Mouse (Mus musculus): ENCODE measurements around the gene Col15a1.

Gene Col15a1

GRCm38 (mm10) chr4:47207969-47208420 is at the start of gene Col15a1:
Gene Col15a1, plus strand, starts transcription at chr4:47208161.
- DNase-seq, result no peak

- DNase-seq, result no peak
These were observed 46.7 kb upstream of the Col15a1 start for GRCm38 (mm10) chr4:47161103-47161755.

GRCm38 (mm10) chr4:47161756-47162587 is 46.0 kb upstream of the Col15a1 start:
- DNase-seq, result no peak

GRCm38 (mm10) chr4:47172314-47172713 is 35.6 kb upstream of the Col15a1 start:
- DNase-seq, result no peak

GRCm38 (mm10) chr4:47177101-47177500 is 30.9 kb upstream of the Col15a1 start:
- no peak for DNase-seq

- no peak for DNase-seq
These were observed 29.6 kb upstream of the Col15a1 start for GRCm38 (mm10) chr4:47178261-47178961.

- no peak for DNase-seq
These were observed 28.4 kb upstream of the Col15a1 start for GRCm38 (mm10) chr4:47179535-47179934.

- no peak for DNase-seq
These were observed 23.8 kb upstream of the Col15a1 start for GRCm38 (mm10) chr4:47184058-47184661.

- DNase-seq, result no peak
These were observed 21.4 kb upstream of the Col15a1 start for GRCm38 (mm10) chr4:47186514-47186913.

- DNase-seq, result no peak
These were observed 11.8 kb upstream of the Col15a1 start for GRCm38 (mm10) chr4:47196173-47196572.

- no peak for DNase-seq
These were observed 4.3 kb upstream of the Col15a1 start for GRCm38 (mm10) chr4:47203643-47204042.

- DNase-seq, result no peak
These were observed 2.1 kb upstream of the Col15a1 start for GRCm38 (mm10) chr4:47205846-47206245.

GRCm38 (mm10) chr4:47208421-47208991 is 545 bp downstream of the Col15a1 start:
- DNase-seq, result no peak

GRCm38 (mm10) chr4:47209466-47209865 is 1.5 kb downstream of the Col15a1 start:
- DNase-seq, result no peak

- DNase-seq, result no peak
These were observed 10.9 kb downstream of the Col15a1 start for GRCm38 (mm10) chr4:47218828-47219227.

- no peak for DNase-seq
These were observed 11.4 kb downstream of the Col15a1 start for GRCm38 (mm10) chr4:47219393-47219792.

GRCm38 (mm10) chr4:47220544-47220943 is 12.6 kb downstream of the Col15a1 start:
- DNase-seq, result no peak

GRCm38 (mm10) chr4:47222146-47222545 is 14.2 kb downstream of the Col15a1 start:
- peak; percentile 41 to 56 for DNase-seq

GRCm38 (mm10) chr4:47225920-47226319 is 18.0 kb downstream of the Col15a1 start:
- no peak for DNase-seq

- DNase-seq, result no peak
These were observed 19.1 kb downstream of the Col15a1 start for GRCm38 (mm10) chr4:47227101-47227500.

- DNase-seq, result no peak
These were observed 19.8 kb downstream of the Col15a1 start for GRCm38 (mm10) chr4:47227756-47228155.

- no peak for DNase-seq
These were observed 21.0 kb downstream of the Col15a1 start for GRCm38 (mm10) chr4:47228945-47229344.

GRCm38 (mm10) chr4:47230498-47230897 is 22.5 kb downstream of the Col15a1 start:
- no peak for DNase-seq

All from cerebellum, postnatal 25 days (tissue).